Mouse (Mus musculus) kidney, adult 11 months (tissue): ENCODE measurements around the gene Ptgds.
A peak's percentile ranks its signal among the peaks of the same experiment; 100 is the strongest.

Experiments used
- DNase-seq: peaks from one replicate; pipeline ENCODE4 v3.0.0; 2022

Ptgds gene

GRCm38 (mm10) chr2:25441067-25441466, 28.8 kb downstream of the Ptgds start:
- no peak for DNase-seq

- DNase-seq = no peak
These were observed 33.5 kb downstream of the Ptgds start for GRCm38 (mm10) chr2:25436286-25436820.

- DNase-seq = no peak
These were observed 35.6 kb downstream of the Ptgds start for GRCm38 (mm10) chr2:25434292-25434691.

GRCm38 (mm10) chr2:25433101-25433500, 36.7 kb downstream of the Ptgds start:
- no peak for DNase-seq

GRCm38 (mm10) chr2:25432326-25433098, 37.3 kb downstream of the Ptgds start:
- DNase-seq = no peak

GRCm38 (mm10) chr2:25431308-25431855, 38.5 kb downstream of the Ptgds start:
- DNase-seq = no peak

GRCm38 (mm10) chr2:25430395-25431233, 39.2 kb downstream of the Ptgds start:
- peak; percentile 60 for DNase-seq

- DNase-seq = peak; percentile 34
These were observed 40.2 kb downstream of the Ptgds start for GRCm38 (mm10) chr2:25429435-25430180.

GRCm38 (mm10) chr2:25428442-25429236, 41.2 kb downstream of the Ptgds start, which contains the start of gene Abca2:
Gene Abca2, plus strand, starts transcription at chr2:25428703.
- peak; percentile 95 for DNase-seq

- no peak for DNase-seq
These were observed 42.6 kb downstream of the Ptgds start for GRCm38 (mm10) chr2:25427256-25427655.

GRCm38 (mm10) chr2:25426721-25427191, 43.1 kb downstream of the Ptgds start:
- DNase-seq = peak; percentile 31

GRCm38 (mm10) chr2:25425481-25425880, 44.4 kb downstream of the Ptgds start:
- DNase-seq = no peak

GRCm38 (mm10) chr2:25423626-25424025, 46.2 kb downstream of the Ptgds start:
- DNase-seq = no peak

- no peak for DNase-seq
These were observed 47.0 kb downstream of the Ptgds start, which contains the start of gene Fut7 for GRCm38 (mm10) chr2:25422587-25423410. Gene Fut7, plus strand, starts transcription at chr2:25423267.

- no peak for DNase-seq
These were observed 48.0 kb downstream of the Ptgds start for GRCm38 (mm10) chr2:25421896-25422295.

GRCm38 (mm10) chr2:25417426-25417825, 52.4 kb downstream of the Ptgds start:
- DNase-seq = no peak
